Mouse (Mus musculus) C2C12 (cell line): ENCODE measurements at regions not wholly inside any gene's neighbourhood (a gene's known extent, or its start where the extent isn't known, plus 50 kb on each side); places are given as distances from the start of the nearest gene placed in this dataset.

Source experiments
- CEBPB ChIP-seq: IDR thresholded peaks from one replicate; pipeline ENCODE4 v1.6.1; 2011; ENCODE audit warnings: low read depth, mild to moderate bottlenecking, control low read depth, moderate library complexity
- CTCF ChIP-seq: IDR thresholded peaks from one replicate; pipeline ENCODE4 v1.5.1; 2011; ENCODE audit not compliant: control insufficient read depth, insufficient read depth, insufficient read length
- FOSL1 ChIP-seq: IDR thresholded peaks from one replicate; pipeline ENCODE4 v1.8.0; 2011; ENCODE audit warnings: mild to moderate bottlenecking, low read length; ENCODE audit not compliant: poor library complexity, insufficient read depth, severe bottlenecking
- MAX ChIP-seq: IDR thresholded peaks from one replicate; pipeline ENCODE4 v1.6.1; 2011; ENCODE audit warnings: mild to moderate bottlenecking, control low read depth
- MYOD1 ChIP-seq: IDR thresholded peaks from one replicate; pipeline ENCODE4 v1.6.1; 2011; ENCODE audit warnings: low read depth; ENCODE audit not compliant: control insufficient read depth, insufficient read length
- MYOG ChIP-seq: IDR thresholded peaks from one replicate; pipeline ENCODE4 v1.6.1; 2011; ENCODE audit not compliant: control insufficient read depth, insufficient read length; ENCODE audit errors: extremely low read depth
- USF1 ChIP-seq: IDR thresholded peaks from one replicate; pipeline ENCODE4 v1.6.1; 2011; ENCODE audit warnings: low read depth, mild to moderate bottlenecking, control low read depth, moderate library complexity

GRCm38 (mm10) chr4:62799923-62800322 lies 165.4 kb upstream of the Zfp618 start:
- TF ChIP-seq CTCF: no peak
- no peak for TF ChIP-seq CEBPB
- no peak for TF ChIP-seq MAX
- no peak for TF ChIP-seq MYOG
- TF ChIP-seq USF1: no peak
- TF ChIP-seq MYOD1: no peak
- TF ChIP-seq FOSL1: no peak
